Mouse (Mus musculus) MEL (cell line): ENCODE results near the gene Gm49387. TPM values are rescaled to one million over a fixed set of nuclear protein-coding genes. Genes with fewer than 3 reads are reported as not detected.
A peak's percentile ranks its signal among the peaks of the same experiment; 100 is the strongest.

Source experiments
- DNase-seq: peaks from one replicate; pipeline ENCODE4 v3.0.0; 2011; ENCODE audit warnings: low read depth, low spot score
- H3K27ac ChIP-seq: 2 replicates; pipeline ENCODE4 v1.5.1; 2012; ENCODE audit warnings: low read depth, mild to moderate bottlenecking, control low read depth, low read length, moderate library complexity; ENCODE audit not compliant: control insufficient read depth
- H3K27me3 ChIP-seq, 2 experiments: fragments of 150-350 bp in 1 of 2; sonication (generic) in 1 of 2; 2 replicates each; pipeline ENCODE4 v1.6.1; 2012; ENCODE audit warnings: low read length in 2 of 2, mild to moderate bottlenecking in 2 of 2, improper control_type of control experiment in 1 of 2, moderate library complexity in 1 of 2; ENCODE audit not compliant: insufficient read depth in 2 of 2, control insufficient read depth in 1 of 2
- H3K36me3 ChIP-seq, 2 experiments: 2 replicates each; pipeline ENCODE4 v1.6.1; 2012 to 2014; ENCODE audit warnings: low read length in 2 of 2, improper control_type of control experiment in 1 of 2, inconsistent platforms in 1 of 2, mild to moderate bottlenecking in 1 of 2; ENCODE audit not compliant: insufficient read depth in 2 of 2, control insufficient read depth in 1 of 2
- H3K4me1 ChIP-seq, 2 experiments: fragments of 150-350 bp in 1 of 2; sonication (generic) in 1 of 2; 2 replicates each; pipeline ENCODE4 v1.6.1; 2012; ENCODE audit warnings: low read length in 2 of 2, improper control_type of control experiment in 1 of 2, mild to moderate bottlenecking in 1 of 2; ENCODE audit not compliant: insufficient read depth in 2 of 2, control insufficient read depth in 1 of 2
- H3K4me3 ChIP-seq, 2 experiments: fragments of 150-350 bp in 1 of 2; sonication (generic) in 1 of 2; 2 replicates each; pipeline ENCODE4 v1.5.1; 2012; ENCODE audit warnings: low read depth in 2 of 2, low read length in 2 of 2, mild to moderate bottlenecking in 2 of 2, moderate library complexity in 2 of 2, control low read depth in 1 of 2, improper control_type of control experiment in 1 of 2; ENCODE audit not compliant: control insufficient read depth in 1 of 2, insufficient read depth in 1 of 2
- H3K79me2 ChIP-seq: 2 replicates; pipeline ENCODE4 v1.6.1; 2012; ENCODE audit warnings: mild to moderate bottlenecking, low read length, moderate library complexity; ENCODE audit not compliant: control insufficient read depth, poor library complexity, insufficient read depth
- H3K9ac ChIP-seq: 2 replicates; pipeline ENCODE4 v1.6.1; 2012; ENCODE audit warnings: low read depth, mild to moderate bottlenecking, control low read depth, low read length, moderate library complexity; ENCODE audit not compliant: control insufficient read depth, poor library complexity, severe bottlenecking
- H3K9me3 ChIP-seq: fragments of 150-350 bp; sonication (generic); replicated peaks from 2 replicates; pipeline ENCODE4 v1.6.1; 2012; ENCODE audit warnings: mild to moderate bottlenecking, low read length, improper control_type of control experiment, moderate library complexity; ENCODE audit not compliant: insufficient read depth
- BHLHE40 ChIP-seq: IDR thresholded peaks from 2 replicates; pipeline ENCODE4 v1.6.1; 2012; ENCODE audit warnings: low read depth, mild to moderate bottlenecking, inconsistent platforms, low read length, improper control_type of control experiment, borderline replicate concordance
- CHD1 ChIP-seq: IDR thresholded peaks from 2 replicates; pipeline ENCODE4 v1.6.1; 2012; ENCODE audit warnings: low read depth, mild to moderate bottlenecking, inconsistent platforms, low read length, improper control_type of control experiment
- CHD2 ChIP-seq: IDR thresholded peaks from 2 replicates; pipeline ENCODE4 v1.6.1; 2011; ENCODE audit warnings: low read length, improper control_type of control experiment
- CTCF ChIP-seq, 3 experiments: IDR thresholded peaks in 2 of 3; conservative IDR thresholded peaks in 1 of 3; 2 replicates each; pipeline ENCODE4 v1.5.1; 2011 to 2012; ENCODE audit warnings: low read length in 3 of 3, low read depth in 2 of 3, mild to moderate bottlenecking in 2 of 3, improper control_type of control experiment in 1 of 3, inconsistent platforms in 1 of 3, mixed read lengths in 1 of 3, moderate library complexity in 1 of 3; ENCODE audit not compliant: control insufficient read depth in 1 of 3, insufficient read depth in 1 of 3, poor library complexity in 1 of 3, severe bottlenecking in 1 of 3
- ELF1 ChIP-seq: IDR thresholded peaks from 2 replicates; pipeline ENCODE4 v1.6.1; 2014; ENCODE audit warnings: low read depth, mild to moderate bottlenecking, inconsistent platforms, low read length, improper control_type of control experiment, moderate library complexity
- EP300 ChIP-seq, 2 experiments: IDR thresholded peaks; 2 replicates each; pipeline ENCODE4 v1.6.1; 2011; ENCODE audit warnings: improper control_type of control experiment in 2 of 2, low read length in 2 of 2, low read depth in 1 of 2, mild to moderate bottlenecking in 1 of 2
- ETS1 ChIP-seq: IDR thresholded peaks from 2 replicates; pipeline ENCODE4 v1.6.1; 2012; ENCODE audit warnings: low read depth, mild to moderate bottlenecking, inconsistent platforms, low read length, improper control_type of control experiment, moderate library complexity
- HCFC1 ChIP-seq: IDR thresholded peaks from 2 replicates; pipeline ENCODE4 v1.6.1; 2012; ENCODE audit warnings: low read depth, mild to moderate bottlenecking, inconsistent platforms, low read length, improper control_type of control experiment, moderate library complexity
- JUND ChIP-seq: IDR thresholded peaks from 2 replicates; pipeline ENCODE4 v1.6.1; 2011; ENCODE audit warnings: low read depth, mild to moderate bottlenecking, improper control_type of control experiment, low read length
- MAFK ChIP-seq: IDR thresholded peaks from 2 replicates; pipeline ENCODE4 v1.6.1; 2011; ENCODE audit warnings: low read depth, mild to moderate bottlenecking, low read length, improper control_type of control experiment, borderline replicate concordance
- MXI1 ChIP-seq: IDR thresholded peaks from 2 replicates; pipeline ENCODE4 v1.6.1; 2011; ENCODE audit warnings: mild to moderate bottlenecking, low read depth, low read length, improper control_type of control experiment
- NELFE ChIP-seq: IDR thresholded peaks from 2 replicates; pipeline ENCODE4 v1.6.1; 2011; ENCODE audit warnings: low read depth, low read length, improper control_type of control experiment
- POLR2A ChIP-seq, 2 experiments: IDR thresholded peaks; 2 replicates each; pipeline ENCODE4 v1.6.1; 2011 to 2012; ENCODE audit warnings: low read length in 2 of 2, mild to moderate bottlenecking in 2 of 2, control low read depth in 1 of 2, improper control_type of control experiment in 1 of 2, low read depth in 1 of 2, moderate library complexity in 1 of 2; ENCODE audit not compliant: control insufficient read depth in 1 of 2, insufficient read depth in 1 of 2, poor library complexity in 1 of 2
- RAD21 ChIP-seq: IDR thresholded peaks from 2 replicates; pipeline ENCODE4 v1.6.1; 2011; ENCODE audit warnings: mild to moderate bottlenecking, low read depth, low read length, improper control_type of control experiment
- RCOR1 ChIP-seq: IDR thresholded peaks from 2 replicates; pipeline ENCODE4 v1.6.1; 2012; ENCODE audit warnings: low read depth, mild to moderate bottlenecking, inconsistent platforms, low read length, improper control_type of control experiment
- SIN3A ChIP-seq: IDR thresholded peaks from 2 replicates; pipeline ENCODE4 v1.6.1; 2012; ENCODE audit warnings: low read length, improper control_type of control experiment, inconsistent platforms
- TBP ChIP-seq: IDR thresholded peaks from 2 replicates; pipeline ENCODE4 v1.8.0; 2011; ENCODE audit warnings: low read depth, low read length, improper control_type of control experiment
- TCF12 ChIP-seq: IDR thresholded peaks from 2 replicates; pipeline ENCODE4 v1.6.1; 2014; ENCODE audit warnings: low read depth, mild to moderate bottlenecking, inconsistent platforms, low read length, improper control_type of control experiment, moderate library complexity
- UBTF ChIP-seq: IDR thresholded peaks from 2 replicates; pipeline ENCODE4 v1.6.1; 2012; ENCODE audit warnings: low read depth, mild to moderate bottlenecking, inconsistent platforms, low read length, improper control_type of control experiment, moderate library complexity, borderline replicate concordance; ENCODE audit not compliant: insufficient read depth
- USF1 ChIP-seq: IDR thresholded peaks from 2 replicates; pipeline ENCODE4 v1.6.1; 2014; ENCODE audit warnings: low read depth, mild to moderate bottlenecking, inconsistent platforms, low read length, improper control_type of control experiment, moderate library complexity
- ZKSCAN1 ChIP-seq: IDR thresholded peaks from 2 replicates; pipeline ENCODE4 v1.6.1; 2012; ENCODE audit warnings: low read depth, mild to moderate bottlenecking, inconsistent platforms, low read length, improper control_type of control experiment, moderate library complexity
- ZMIZ1 ChIP-seq: IDR thresholded peaks from 2 replicates; pipeline ENCODE4 v1.6.1; 2012; ENCODE audit warnings: low read depth, mild to moderate bottlenecking, inconsistent platforms, low read length, improper control_type of control experiment, moderate library complexity
- ZNF384 ChIP-seq: IDR thresholded peaks from 2 replicates; pipeline ENCODE4 v1.6.1; 2012; ENCODE audit warnings: low read depth, mild to moderate bottlenecking, inconsistent platforms, low read length, improper control_type of control experiment
- polyA plus RNA-seq, 2 experiments: library from polyadenylated mRNA; stranded (reverse) in 1 of 2; unstranded in 1 of 2; fragments of >175 nt in 1 of 2; fragments of >200 nt in 1 of 2; gene quantifications; 2 replicates each; pipeline versions ENCODE4 v1.2.1 to v1.2.4; 2012; ENCODE audit warnings: low replicate concordance in 2 of 2, low read depth in 1 of 2; ENCODE audit not compliant: insufficient read length in 2 of 2, insufficient read depth in 1 of 2, missing spikeins in 1 of 2
- total RNA-seq: library from RNA; depleted of rRNA; stranded (reverse); fragments of 300-350 nt; gene quantifications from 2 replicates; pipeline ENCODE4 v1.2.3, GENCODE M21; 2012

Gene Gm49387
- total and polyA plus RNA-seq, 3 experiments = 0.14 TPM; not detected in 2

DNA sequence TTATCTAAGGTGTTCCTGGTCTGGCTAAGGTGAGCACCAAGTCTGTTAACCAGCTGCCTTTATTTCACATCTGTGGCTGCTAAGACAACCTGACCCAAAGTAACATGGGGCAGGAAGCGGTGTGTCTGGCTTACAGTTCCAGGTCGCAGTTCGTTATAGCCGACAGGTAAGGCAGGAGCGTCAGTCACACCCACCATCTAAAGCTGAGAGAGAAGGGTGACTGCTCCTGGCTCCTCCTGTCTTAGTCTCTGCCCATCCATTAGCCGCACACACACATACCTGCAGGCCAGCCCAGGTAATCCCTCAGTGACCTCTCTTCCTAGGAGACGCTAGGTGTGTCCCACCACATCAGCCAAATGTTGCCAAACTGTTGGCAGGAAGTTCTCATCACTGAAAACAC is 15.7 kb upstream of the Gm49387 start:
- Histone ChIP-seq H3K4me3 (no peak overlapping the region), H3K36me3 (peaks cover 0 to 34% of the 10 kb centered on the region in 2 experiments; a peak in 2 of 4 replicates), H3K9me3 (no peaks in the 10 kb centered on the region), H3K27ac (peak overlapping the region; percentile 36), H3K9ac (peak overlapping the region; percentile 9; the same call in 1 of the 2 replicates), H3K4me1 (peaks cover 13 to 37% of the 10 kb centered on the region in 2 experiments), H3K79me2 (peaks cover 7% of the 10 kb centered on the region), H3K27me3 (no peaks in the 10 kb centered on the region)
- TF ChIP-seq ZMIZ1 (no peak), NELFE (no peak), UBTF (no peak), SIN3A (no peak), HCFC1 (no peak), CHD1 (no peak), ETS1 (no peak), ELF1 (no peak), RCOR1 (no peak), RAD21 (no peak), CTCF (IDR thresholded peaks at IDR 0.05 in 2 of 3, conservative IDR thresholded peaks at IDR 0.05 in 1 of 3; ENCODE audit: control insufficient read depth in 1 of 3, insufficient read depth in 1 of 3, low read depth in 2 of 3, low read length in 3 of 3, poor library complexity in 1 of 3, severe bottlenecking in 1 of 3) (no peak), USF1 (no peak), TCF12 (no peak), JUND (no peak)
- DNase-seq = no peak

DNA sequence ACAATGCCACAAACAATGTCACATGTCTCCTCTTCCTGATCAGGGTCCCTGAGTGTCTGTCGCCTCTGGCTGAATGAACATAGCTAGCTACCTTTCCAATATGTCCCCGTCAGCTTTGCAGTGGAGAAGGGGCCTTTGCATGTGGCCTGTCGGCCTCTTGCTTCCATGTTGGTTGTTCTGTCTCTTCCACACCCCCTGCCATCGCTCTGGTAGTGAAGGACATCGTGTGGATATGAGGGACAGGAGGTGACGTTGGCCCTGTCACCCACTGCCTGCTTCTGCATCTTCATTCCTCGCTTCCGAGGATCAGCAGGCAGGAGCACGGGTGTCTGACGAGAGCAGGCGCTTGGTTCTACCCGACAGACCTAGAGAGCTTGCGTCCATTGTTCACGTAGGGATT is 14.7 kb upstream of the Gm49387 start:
- H3K36me3 ChIP-seq = peaks cover 0 to 34% of the 10 kb centered on the region in 2 experiments; a peak in 2 of 4 replicates
- DNase-seq = no peak
- no peak overlapping the region for H3K27ac ChIP-seq
- no peaks in the 10 kb centered on the region for H3K27me3 ChIP-seq
- H3K4me3 ChIP-seq = no peak overlapping the region
- H3K9me3 ChIP-seq = no peaks in the 10 kb centered on the region
- peaks cover 13 to 41% of the 10 kb centered on the region in 2 experiments for H3K4me1 ChIP-seq
- no peak overlapping the region for H3K9ac ChIP-seq
- H3K79me2 ChIP-seq = peaks cover 7% of the 10 kb centered on the region
- no peak for TF ChIP-seq MXI1
- no peak for TF ChIP-seq POLR2A (IDR thresholded peaks at IDR 0.05; ENCODE audit: control insufficient read depth in 1 of 2, insufficient read depth in 1 of 2, low read depth in 1 of 2, low read length in 2 of 2, poor library complexity in 1 of 2)
- TF ChIP-seq ZKSCAN1 = no peak
- TF ChIP-seq ZMIZ1 = no peak
- TF ChIP-seq EP300 (IDR thresholded peaks at IDR 0.05; ENCODE audit: low read depth in 1 of 2, low read length in 2 of 2) = no peak
- TF ChIP-seq HCFC1 = no peak
- TF ChIP-seq JUND = no peak
- TF ChIP-seq BHLHE40 = no peak
- TF ChIP-seq ZNF384 = no peak
- no peak for TF ChIP-seq UBTF
- no peak for TF ChIP-seq MAFK
- TF ChIP-seq TCF12 = no peak
- no peak for TF ChIP-seq SIN3A
- no peak for TF ChIP-seq TBP
- no peak for TF ChIP-seq CHD2
